Mouse (Mus musculus) embryonic facial prominence, embryonic 13.5 days (tissue): ENCODE data around the gene Foxp1. TPM values are rescaled to one million over a fixed set of nuclear protein-coding genes. Genes with fewer than 3 reads are reported as not detected.

Experiments used
- ATAC-seq: fragments of 200-750 bp; cut with Nextera tagmentation; 2 replicates; pipeline ENCODE4 v1.8.0; 2017; ENCODE audit warnings: low read depth; ENCODE audit not compliant: insufficient number of reproducible peaks, insufficient read depth, low FRiP score, low TSS enrichment
- H3K27ac ChIP-seq: fragments of 300-500 bp; sonication (generic); 2 replicates; pipeline ENCODE4 v1.5.1; 2015; ENCODE audit warnings: moderate library complexity, mild to moderate bottlenecking, inconsistent platforms
- H3K27me3 ChIP-seq: fragments of 300-500 bp; sonication (generic); 2 replicates; pipeline ENCODE4 v1.6.1; 2015; ENCODE audit warnings: mild to moderate bottlenecking, inconsistent platforms
- H3K36me3 ChIP-seq: fragments of 300-500 bp; sonication (generic); 2 replicates; pipeline ENCODE4 v1.6.1; 2015; ENCODE audit warnings: mild to moderate bottlenecking, inconsistent platforms
- H3K4me1 ChIP-seq: fragments of 300-500 bp; sonication (generic); 2 replicates; pipeline ENCODE4 v1.6.1; 2015; ENCODE audit warnings: inconsistent platforms
- H3K4me2 ChIP-seq: fragments of 300-500 bp; sonication (generic); 2 replicates; pipeline ENCODE4 v1.6.1; 2015; ENCODE audit warnings: moderate library complexity, mild to moderate bottlenecking, inconsistent platforms
- H3K4me3 ChIP-seq: fragments of 300-500 bp; sonication (generic); 2 replicates; pipeline ENCODE4 v1.5.1; 2015; ENCODE audit warnings: mild to moderate bottlenecking, inconsistent platforms
- H3K9ac ChIP-seq: fragments of 300-500 bp; sonication (generic); 2 replicates; pipeline ENCODE4 v1.6.1; 2015; ENCODE audit warnings: mild to moderate bottlenecking, inconsistent platforms
- H3K9me3 ChIP-seq: fragments of 300-500 bp; sonication (generic); 2 replicates; pipeline ENCODE4 v1.6.1; 2016; ENCODE audit warnings: inconsistent platforms
- WGBS: fragments of 180-500 bp; shearing (Covaris S2); methylation state at CpG from one replicate; pipeline ENCODE4 v1.1.7; 2015; ENCODE audit warnings: mixed read lengths; 5-methylcytosine and 5-hydroxymethylcytosine counted together
- polyA plus RNA-seq: library from polyadenylated mRNA; unstranded; fragments of >200 nt; fragmentation: Nextera tagmentation; extraction: Ambion mirVana; gene quantifications from 2 replicates; pipeline ENCODE4 v1.2.1, GENCODE M21; 2015

Gene Foxp1
- polyA plus RNA-seq, 1 experiment from 2014 or later: 66.7 TPM

DNA sequence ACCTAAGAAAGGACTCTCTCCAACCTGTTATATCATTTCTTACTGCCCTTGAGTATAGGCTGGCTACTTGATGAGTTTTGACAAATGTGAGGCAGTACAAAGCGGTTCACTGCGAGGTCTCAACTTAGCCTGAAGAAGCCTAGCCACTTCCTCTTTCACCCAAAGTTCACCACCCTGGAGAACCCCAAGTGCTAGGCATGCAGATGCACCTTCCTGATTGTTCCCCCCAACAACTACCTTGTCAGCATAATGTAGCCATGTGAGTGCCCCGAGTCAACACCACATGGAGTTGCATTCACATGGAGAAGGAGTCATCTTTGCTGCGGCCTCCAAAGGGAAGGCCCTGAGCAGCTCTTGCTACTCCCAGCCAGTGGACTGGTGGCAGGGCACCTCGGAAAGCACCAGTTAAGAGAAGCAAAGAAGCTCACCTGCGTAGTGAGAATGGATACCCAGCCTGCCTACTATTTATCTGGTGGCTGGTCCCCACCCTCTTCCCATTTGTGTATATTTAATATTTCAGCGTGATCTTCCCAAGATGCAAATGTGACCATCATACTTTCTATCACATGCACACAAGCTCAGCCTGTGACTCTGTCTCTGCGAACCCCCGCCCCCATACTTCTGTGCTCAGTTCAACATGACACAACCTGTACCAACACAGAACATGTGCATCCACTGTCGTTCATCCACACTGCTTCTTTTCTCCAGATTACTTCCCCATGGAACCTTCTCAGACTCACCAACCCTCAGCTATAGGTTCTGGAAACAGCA is 280.7 kb downstream of the Foxp1 start:
- no peak overlapping the region for H3K4me2 ChIP-seq
- H3K9me3 ChIP-seq: no peaks in the 10 kb centered on the region
- no peaks in the 10 kb centered on the region for H3K4me1 ChIP-seq
- H3K27ac ChIP-seq: no peak overlapping the region
- no peaks in the 10 kb centered on the region; the same call in 1 of the 2 replicates for H3K27me3 ChIP-seq
- no peak overlapping the region for H3K4me3 ChIP-seq
- no peaks in the 10 kb centered on the region for H3K36me3 ChIP-seq
- no peak for ATAC-seq
- WGBS: 92% methylated on average over 10 of the region's 10 CpGs
- H3K9ac ChIP-seq: no peak overlapping the region

DNA sequence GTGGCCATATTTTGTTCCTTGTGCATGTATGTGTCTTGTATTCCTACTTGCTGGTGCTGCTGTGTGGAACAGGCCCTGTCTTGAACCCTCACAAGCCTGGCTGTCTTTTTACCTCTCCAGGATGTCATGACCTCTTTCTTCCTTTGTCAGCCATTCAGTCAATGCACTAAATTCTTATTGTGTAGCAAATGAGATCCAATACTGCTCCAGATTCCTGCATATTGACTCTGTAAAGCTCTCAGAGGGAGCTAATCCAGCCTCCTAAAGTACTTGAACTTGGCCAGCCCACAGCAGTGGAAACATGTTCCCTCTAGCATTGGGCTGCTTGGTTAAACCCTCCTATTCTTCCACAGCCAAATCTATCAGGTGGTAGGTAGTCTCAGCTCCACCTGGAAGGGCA is 281.8 kb downstream of the Foxp1 start:
- Histone ChIP-seq H3K4me3 (no peak overlapping the region), H3K4me2 (no peak overlapping the region), H3K4me1 (no peaks in the 10 kb centered on the region), H3K9me3 (no peaks in the 10 kb centered on the region), H3K9ac (no peak overlapping the region), H3K27me3 (no peaks in the 10 kb centered on the region; the same call in 1 of the 2 replicates), H3K27ac (no peak overlapping the region), H3K36me3 (no peaks in the 10 kb centered on the region)
- ATAC-seq: no peak

GRCm38 (mm10) chr6:99235588-99235987 is 286.9 kb downstream of the Foxp1 start:
- H3K4me2 ChIP-seq: no peak overlapping the region
- no peak overlapping the region for H3K4me3 ChIP-seq
- no peak overlapping the region for H3K9ac ChIP-seq
- no peaks in the 10 kb centered on the region; the same call in 1 of the 2 replicates for H3K27me3 ChIP-seq
- no peaks in the 10 kb centered on the region for H3K9me3 ChIP-seq
- H3K27ac ChIP-seq: no peak overlapping the region
- WGBS: 83% methylated on average over 8 of the region's 8 CpGs
- no peaks in the 10 kb centered on the region for H3K36me3 ChIP-seq
- no peaks in the 10 kb centered on the region for H3K4me1 ChIP-seq
- ATAC-seq: no peak

DNA sequence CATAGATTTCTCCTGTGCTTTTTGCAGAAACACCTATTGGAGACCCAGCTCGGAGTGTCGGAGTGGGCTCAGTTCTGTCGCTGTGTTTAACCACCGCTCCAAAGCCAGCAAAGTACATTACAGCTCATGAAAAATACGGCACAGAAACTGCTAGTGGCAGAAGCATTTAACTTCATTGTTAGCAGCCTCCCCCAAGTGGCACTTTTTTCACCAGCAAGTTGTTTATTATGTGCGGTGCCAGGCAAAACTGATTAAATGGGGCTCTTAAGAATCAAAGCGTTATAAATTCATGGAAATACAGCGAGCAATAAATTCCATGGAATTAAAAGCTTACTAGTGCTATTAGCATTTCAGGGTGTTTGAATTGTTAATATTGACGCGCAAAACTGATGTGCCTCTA is 289.1 kb downstream of the Foxp1 start:
- Histone ChIP-seq H3K4me1 (0 out of 2 replicates have a peak, but pooled peaks cover 3% of the 10 kb centered on the region), H3K4me3 (no peak overlapping the region), H3K4me2 (no peak overlapping the region), H3K27ac (no peak overlapping the region), H3K27me3 (no peaks in the 10 kb centered on the region; the same call in 1 of the 2 replicates), H3K9me3 (no peaks in the 10 kb centered on the region), H3K9ac (no peak overlapping the region), H3K36me3 (no peaks in the 10 kb centered on the region)
- 85% methylated on average over 10 of the region's 10 CpGs for WGBS
- ATAC-seq: no peak

DNA sequence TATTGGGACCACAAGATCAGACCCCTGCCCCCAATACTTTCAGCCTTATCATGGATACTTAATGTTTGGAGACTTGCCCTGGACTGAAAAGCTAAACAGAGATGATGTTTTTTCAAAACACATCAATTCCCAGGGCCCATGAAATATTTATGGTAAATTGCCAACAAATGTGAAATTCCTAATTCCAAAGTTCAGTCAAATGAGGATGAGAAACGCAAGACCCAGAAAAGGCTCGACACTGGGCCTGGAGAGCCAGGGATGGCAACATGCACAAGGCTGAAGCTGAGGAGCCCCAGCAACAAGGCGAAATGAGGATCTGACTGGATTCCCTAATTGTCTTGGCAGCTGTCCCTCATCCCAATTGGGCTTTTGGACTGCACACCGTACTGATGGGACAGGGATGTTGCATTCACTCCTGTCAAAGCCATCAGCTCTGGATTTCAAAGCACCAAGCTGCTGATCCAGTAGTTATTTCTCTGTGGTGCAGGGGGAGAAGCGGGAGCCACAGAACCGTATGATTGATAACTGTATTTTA is 294.1 kb downstream of the Foxp1 start:
- H3K4me1 ChIP-seq: 0 out of 2 replicates have a peak, but pooled peaks cover 4% of the 10 kb centered on the region
- no peaks in the 10 kb centered on the region for H3K36me3 ChIP-seq
- no peak overlapping the region for H3K9ac ChIP-seq
- H3K4me3 ChIP-seq: no peak overlapping the region
- no peak for ATAC-seq
- no peaks in the 10 kb centered on the region for H3K27me3 ChIP-seq
- no peaks in the 10 kb centered on the region for H3K9me3 ChIP-seq
- no peak overlapping the region for H3K27ac ChIP-seq
- H3K4me2 ChIP-seq: no peak overlapping the region
- 70% methylated on average over 6 of the region's 6 CpGs for WGBS

GRCm38 (mm10) chr6:99221147-99221546 is 301.4 kb downstream of the Foxp1 start:
- 87% methylated on average over 5 of the region's 5 CpGs for WGBS
- H3K4me3 ChIP-seq: no peak overlapping the region
- no peak overlapping the region for H3K9ac ChIP-seq
- H3K27ac ChIP-seq: no peak overlapping the region
- no peaks in the 10 kb centered on the region for H3K4me1 ChIP-seq
- no peaks in the 10 kb centered on the region for H3K9me3 ChIP-seq
- no peak overlapping the region for H3K4me2 ChIP-seq
- no peaks in the 10 kb centered on the region for H3K27me3 ChIP-seq
- H3K36me3 ChIP-seq: no peaks in the 10 kb centered on the region
- ATAC-seq: no peak

DNA sequence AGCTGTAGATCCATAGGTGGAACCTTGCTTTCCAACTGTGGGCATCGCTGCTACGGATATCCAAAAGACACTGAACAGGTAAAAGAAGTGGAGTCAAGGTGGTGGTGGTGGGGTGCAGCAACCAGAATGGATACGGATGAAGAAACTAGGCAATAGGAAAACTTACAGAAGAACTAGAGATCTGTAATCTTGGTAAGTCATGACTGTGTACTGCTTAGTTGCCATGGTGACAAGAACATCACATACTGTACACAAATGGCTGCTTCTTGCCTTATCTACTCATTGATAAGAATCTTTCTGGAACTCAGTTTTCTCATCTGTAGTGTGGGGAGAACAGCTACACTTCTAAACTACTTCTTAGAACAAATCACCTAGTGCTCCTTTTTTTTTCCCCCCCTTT is 302.0 kb downstream of the Foxp1 start:
- H3K9me3 ChIP-seq: no peaks in the 10 kb centered on the region
- no peak overlapping the region for H3K4me2 ChIP-seq
- no peak overlapping the region for H3K9ac ChIP-seq
- WGBS: 92% methylated on average over 3 of the region's 3 CpGs
- H3K36me3 ChIP-seq: no peaks in the 10 kb centered on the region
- ATAC-seq: no peak
- no peak overlapping the region for H3K27ac ChIP-seq
- no peak overlapping the region for H3K4me3 ChIP-seq
- no peaks in the 10 kb centered on the region for H3K27me3 ChIP-seq
- H3K4me1 ChIP-seq: no peaks in the 10 kb centered on the region

DNA sequence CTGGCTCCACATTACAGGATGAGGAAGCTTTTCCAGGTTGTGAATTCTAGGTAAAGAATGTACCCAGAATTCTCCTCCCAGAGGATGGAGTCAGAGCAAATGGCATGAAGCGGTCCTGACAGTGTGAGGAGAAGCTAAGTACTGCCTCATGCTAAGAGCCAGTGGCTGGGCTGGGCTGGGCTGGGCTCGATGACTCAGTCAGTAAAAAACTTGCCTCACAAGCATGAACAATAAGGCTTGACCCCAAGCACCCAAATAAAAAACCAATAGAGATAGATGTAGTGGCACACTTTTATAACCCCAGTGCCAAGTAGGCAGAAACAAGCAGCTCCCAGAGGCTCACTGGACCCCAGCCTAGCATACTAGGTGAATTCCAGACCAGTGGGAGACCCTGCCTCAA is 304.7 kb downstream of the Foxp1 start:
- no peaks in the 10 kb centered on the region for H3K4me1 ChIP-seq
- no peak overlapping the region for H3K27ac ChIP-seq
- H3K4me2 ChIP-seq: no peak overlapping the region
- H3K27me3 ChIP-seq: no peaks in the 10 kb centered on the region
- WGBS: 81% methylated on average over 2 of the region's 2 CpGs
- no peak overlapping the region for H3K4me3 ChIP-seq
- no peak overlapping the region for H3K9ac ChIP-seq
- H3K36me3 ChIP-seq: no peaks in the 10 kb centered on the region
- ATAC-seq: no peak
- H3K9me3 ChIP-seq: no peaks in the 10 kb centered on the region

DNA sequence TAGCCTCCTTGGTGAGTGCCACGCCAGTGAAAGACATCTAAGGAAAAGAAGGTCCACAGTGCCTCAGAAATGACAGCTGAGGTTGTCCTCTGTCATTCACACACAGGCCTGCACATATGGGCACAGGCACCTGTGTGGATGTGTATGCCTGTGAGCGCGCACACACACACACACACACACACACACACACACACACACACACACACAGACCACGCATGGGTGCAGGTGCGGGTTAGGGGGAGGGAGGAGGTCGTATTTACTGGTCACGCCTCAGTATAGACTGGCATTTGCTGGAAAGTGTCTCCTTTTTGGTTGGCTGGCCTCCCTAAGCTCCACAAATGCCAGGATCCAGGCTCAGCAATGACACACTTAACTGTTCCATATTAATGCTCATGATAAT is 305.4 kb downstream of the Foxp1 start:
- no peak for ATAC-seq
- Histone ChIP-seq H3K9me3 (no peaks in the 10 kb centered on the region), H3K9ac (no peak overlapping the region), H3K4me2 (no peak overlapping the region), H3K36me3 (no peaks in the 10 kb centered on the region), H3K27ac (no peak overlapping the region), H3K4me3 (no peak overlapping the region), H3K4me1 (no peaks in the 10 kb centered on the region), H3K27me3 (no peaks in the 10 kb centered on the region)
- 79% methylated on average over 7 of the region's 7 CpGs for WGBS

DNA sequence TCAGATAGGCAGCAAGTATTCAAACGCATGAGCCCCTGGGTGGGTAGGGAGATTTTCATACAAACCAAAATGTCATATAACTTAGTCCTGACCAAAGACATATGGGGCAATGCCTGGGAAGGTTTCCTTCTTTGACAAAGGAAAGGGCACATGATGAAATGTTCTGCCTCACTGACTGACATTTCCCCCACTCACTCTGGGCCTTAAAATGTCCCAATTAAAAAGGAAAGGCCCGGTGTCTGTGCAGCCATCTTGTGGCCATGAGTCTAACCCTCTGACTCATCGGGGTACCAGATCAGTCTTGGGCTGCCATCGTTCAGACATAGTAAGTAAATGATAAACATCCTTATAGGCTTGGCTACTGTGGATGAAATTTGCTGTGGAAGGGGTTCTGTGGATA is 310.1 kb downstream of the Foxp1 start:
- H3K27me3 ChIP-seq: 0 out of 2 replicates have a peak, but pooled peaks cover 2% of the 10 kb centered on the region
- H3K4me2 ChIP-seq: no peak overlapping the region
- no peaks in the 10 kb centered on the region for H3K9me3 ChIP-seq
- H3K27ac ChIP-seq: no peak overlapping the region
- H3K4me3 ChIP-seq: no peak overlapping the region
- no peak overlapping the region for H3K9ac ChIP-seq
- 86% methylated on average over 4 of the region's 4 CpGs for WGBS
- H3K36me3 ChIP-seq: no peaks in the 10 kb centered on the region
- H3K4me1 ChIP-seq: no peaks in the 10 kb centered on the region
- ATAC-seq: no peak

- ATAC-seq: no peak
- Histone ChIP-seq H3K27ac (no peak overlapping the region), H3K4me2 (no peak overlapping the region), H3K36me3 (no peaks in the 10 kb centered on the region), H3K9me3 (no peaks in the 10 kb centered on the region), H3K27me3 (peaks cover 6% of the 10 kb centered on the region; the same call in 1 of the 2 replicates), H3K4me1 (no peaks in the 10 kb centered on the region), H3K4me3 (no peak overlapping the region), H3K9ac (no peak overlapping the region)
- WGBS: 84% methylated on average over 5 of the region's 5 CpGs
These were observed 310.7 kb downstream of the Foxp1 start for GRCm38 (mm10) chr6:99211663-99212333.

DNA sequence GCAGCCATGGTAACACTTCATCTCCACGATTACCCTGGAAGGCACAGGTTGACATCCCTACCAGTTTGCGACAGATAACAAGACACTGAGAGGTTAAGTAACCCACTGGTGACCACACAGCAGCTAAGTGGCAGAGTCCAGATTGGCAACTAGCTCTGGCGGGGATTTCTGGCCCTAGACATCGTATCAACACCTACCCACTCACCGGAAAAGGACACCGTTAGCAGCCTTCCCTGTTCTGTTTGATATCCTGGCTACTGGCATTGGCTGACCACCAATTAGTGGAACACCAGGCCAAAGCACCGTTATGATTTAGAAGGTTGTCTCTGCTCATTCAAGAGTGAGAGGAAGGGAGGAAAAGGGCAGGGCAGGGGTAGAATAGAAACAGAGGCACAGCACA is 312.4 kb downstream of the Foxp1 start:
- no peaks in the 10 kb centered on the region for H3K9me3 ChIP-seq
- H3K4me3 ChIP-seq: no peak overlapping the region
- no peak overlapping the region for H3K27ac ChIP-seq
- WGBS: 87% methylated on average over 7 of the region's 7 CpGs
- peaks cover 14% of the 10 kb centered on the region for H3K4me1 ChIP-seq
- H3K27me3 ChIP-seq: peaks cover 15% of the 10 kb centered on the region; the same call in 1 of the 2 replicates
- H3K9ac ChIP-seq: no peak overlapping the region
- H3K4me2 ChIP-seq: no peak overlapping the region
- no peak for ATAC-seq
- H3K36me3 ChIP-seq: no peaks in the 10 kb centered on the region
